Mouse (Mus musculus): Measurements from ENCODE around the gene Taar2. TPM values are rescaled to one million over a fixed set of nuclear protein-coding genes. Genes with fewer than 3 reads are reported as not detected.

The Taar2 gene
- total RNA-seq (2021), result not detected
- long read RNA-seq, experiment 1, result 0 reads
- long read RNA-seq, experiment 2, result 0 reads

DNA sequence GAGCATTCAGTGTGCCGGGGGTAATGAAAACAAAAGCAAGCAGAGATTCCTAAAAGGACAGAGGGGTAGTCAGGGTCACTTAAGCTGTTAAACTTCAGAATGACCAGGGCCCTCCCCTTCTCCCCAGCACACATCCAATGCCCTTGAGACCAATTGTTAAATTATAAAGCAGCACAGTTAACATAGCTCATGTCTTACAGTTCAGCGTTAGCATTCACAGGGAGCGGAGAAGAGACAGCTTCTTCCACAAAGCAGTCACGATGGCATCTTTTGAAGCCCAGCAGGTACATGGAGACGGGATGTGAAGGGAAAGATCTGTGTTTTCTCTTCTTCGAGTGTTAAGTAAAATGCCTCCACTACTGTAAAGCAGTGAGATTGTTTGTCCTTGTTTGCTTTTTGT, at the start of gene Taar2:
Gene Taar2 (plus strand): TSS at position 261 of the 400 bp plus-strand sequence.
- no peak for DNase-seq (ENCODE audit: extremely low spot score in 1 of 2, low spot score in 2 of 2)
- no peak for TF ChIP-seq CTCF (IDR thresholded peaks at IDR 0.05)
- no peak within 1 kb of the TSS for H3K4me3 ChIP-seq
- H3K27ac ChIP-seq, result no peak within 1 kb of the TSS
- intact Hi-C loops (cut with DNase I), result no loop called here

DNA sequence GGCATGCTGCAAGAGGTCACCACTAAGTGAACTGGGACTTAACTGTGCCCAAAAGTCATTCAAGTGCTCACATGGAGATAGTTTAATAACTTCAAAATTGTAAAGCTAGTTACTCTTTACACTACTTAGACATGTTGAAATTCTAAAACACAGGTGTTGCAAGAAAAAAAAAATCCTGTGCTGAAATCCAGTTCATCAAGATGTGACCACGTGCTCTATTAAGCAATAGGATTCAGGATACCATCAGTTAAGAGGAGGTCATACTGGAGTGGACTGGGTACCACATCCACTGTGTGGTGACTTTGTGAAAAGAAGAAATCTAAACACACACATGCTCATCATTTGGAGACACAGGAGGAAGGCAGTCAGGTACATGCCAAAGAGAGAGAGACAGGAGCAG, 45.4 kb upstream of the Taar2 start:
- Histone ChIP-seq H3K4me3 (no peak overlapping the region), H3K27ac (no peak overlapping the region)
- intact Hi-C loops (cut with DNase I), result no loop called here
- DNase-seq (ENCODE audit: extremely low spot score in 1 of 2, low spot score in 2 of 2), result no peak
- TF ChIP-seq CTCF (IDR thresholded peaks at IDR 0.05), result no peak

DNA sequence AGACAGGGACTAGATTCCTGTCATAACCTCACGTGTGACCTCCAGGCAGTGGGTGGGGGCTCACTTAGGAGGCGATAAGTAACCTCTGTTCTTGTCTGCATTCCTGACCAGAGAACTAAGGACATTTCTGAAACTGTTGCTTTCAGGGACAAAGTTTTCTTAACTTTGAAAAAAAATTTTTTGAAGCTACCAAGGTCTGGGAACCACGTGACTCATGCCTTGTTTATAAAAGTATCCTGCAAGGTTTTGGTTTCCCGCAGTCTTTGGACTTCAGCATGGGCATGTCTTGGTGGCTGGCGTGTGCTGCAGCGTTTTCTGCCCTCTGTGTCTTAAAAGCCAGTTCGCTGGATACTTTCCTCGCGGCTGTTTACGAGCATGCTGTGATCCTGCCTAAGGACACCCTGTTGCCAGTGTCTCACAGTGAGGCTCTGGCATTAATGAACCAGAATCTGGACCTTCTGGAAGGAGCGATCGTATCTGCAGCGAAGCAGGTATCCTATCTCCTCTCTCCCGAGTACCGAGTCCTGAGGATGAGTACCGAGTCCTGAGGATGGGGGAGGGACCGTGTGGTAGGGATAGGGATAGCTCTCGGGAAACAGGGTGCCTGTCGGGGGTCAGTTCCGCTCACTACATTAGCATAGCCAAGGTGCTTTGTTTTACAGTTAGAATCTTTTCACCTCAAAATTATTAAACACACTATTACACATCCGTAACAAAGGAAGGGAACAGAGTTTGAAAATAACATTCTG, 43.6 kb upstream of the Taar2 start, which contains the start of gene Vnn1:
Gene Vnn1 (plus strand): TSS at position 88 of the 749 bp plus-strand sequence.
- peak within 1 kb of the TSS; percentile 17 for H3K4me3 ChIP-seq
- no peak for TF ChIP-seq CTCF (IDR thresholded peaks at IDR 0.05)
- no peak for DNase-seq (ENCODE audit: extremely low spot score in 1 of 2, low spot score in 2 of 2)
- no peak within 1 kb of the TSS for H3K27ac ChIP-seq
- intact Hi-C loops (cut with DNase I), result no loop called here

DNA sequence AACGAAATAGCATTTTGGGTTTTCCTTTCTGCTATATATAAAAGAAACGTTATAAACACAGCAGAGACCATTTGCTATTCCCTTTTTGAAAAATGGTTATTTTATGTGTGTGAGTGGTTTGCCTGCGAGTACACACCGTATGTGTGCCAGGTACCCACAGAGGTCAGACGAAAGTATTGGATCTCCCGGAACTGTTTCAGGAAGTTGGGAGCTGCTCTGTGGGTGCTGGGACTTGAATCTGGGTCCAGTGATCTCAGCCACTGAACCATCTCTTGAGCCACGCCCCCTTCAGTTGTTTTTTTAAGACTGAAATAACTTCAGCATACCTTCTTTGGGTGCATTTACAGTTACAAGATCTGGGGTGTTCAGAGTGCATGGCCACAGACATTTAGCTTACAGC, 43.0 kb upstream of the Taar2 start:
- no peak for DNase-seq (ENCODE audit: extremely low spot score in 1 of 2, low spot score in 2 of 2)
- no peak overlapping the region for H3K4me3 ChIP-seq
- TF ChIP-seq CTCF (IDR thresholded peaks at IDR 0.05), result no peak
- no peak overlapping the region for H3K27ac ChIP-seq
- intact Hi-C loops (cut with DNase I), result no loop called here

DNA sequence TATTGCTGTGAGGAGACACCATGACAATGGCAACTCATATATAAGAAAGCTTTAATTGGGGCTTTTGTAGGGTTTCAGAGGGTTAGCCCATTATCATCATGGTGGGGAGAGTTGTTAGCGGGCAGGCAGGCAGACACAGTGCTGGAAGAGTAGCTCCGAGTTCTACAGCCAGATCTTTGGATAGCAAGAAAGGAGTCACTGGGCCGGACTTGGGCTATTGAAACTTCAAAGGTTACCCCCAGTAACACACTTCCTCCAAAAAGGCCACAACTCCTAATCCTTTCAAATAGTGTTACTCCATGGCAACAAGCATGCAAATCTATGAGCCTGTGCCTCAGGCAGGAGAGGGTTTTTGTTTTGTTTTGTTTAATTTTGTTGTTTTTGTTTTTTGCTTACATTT, 37.3 kb upstream of the Taar2 start:
- intact Hi-C loops (cut with DNase I), result no loop called here
- TF ChIP-seq CTCF (IDR thresholded peaks at IDR 0.05), result no peak
- Histone ChIP-seq H3K4me3 (no peak overlapping the region), H3K27ac (no peak overlapping the region)
- DNase-seq (ENCODE audit: extremely low spot score in 1 of 2, low spot score in 2 of 2), result no peak

DNA sequence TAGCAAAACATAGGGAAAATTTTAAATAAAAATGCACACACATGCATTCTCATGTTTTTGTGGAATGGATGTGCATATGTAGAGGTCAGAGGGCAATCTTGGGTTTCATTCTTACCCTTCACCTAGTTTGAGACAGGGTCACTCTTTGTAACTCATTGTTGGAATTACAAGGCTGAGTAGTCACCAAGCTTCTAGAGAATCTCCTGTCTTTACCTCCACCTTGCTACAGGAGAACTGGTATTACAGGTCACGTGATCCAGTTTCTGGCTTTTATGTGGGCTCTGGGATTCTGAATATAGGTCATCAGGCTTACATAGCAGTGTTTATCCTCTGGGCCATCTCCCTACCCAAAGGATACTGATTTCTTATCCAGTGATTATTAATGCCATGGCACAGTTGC, 32.7 kb upstream of the Taar2 start:
- DNase-seq (ENCODE audit: extremely low spot score in 1 of 2, low spot score in 2 of 2), result no peak

DNA sequence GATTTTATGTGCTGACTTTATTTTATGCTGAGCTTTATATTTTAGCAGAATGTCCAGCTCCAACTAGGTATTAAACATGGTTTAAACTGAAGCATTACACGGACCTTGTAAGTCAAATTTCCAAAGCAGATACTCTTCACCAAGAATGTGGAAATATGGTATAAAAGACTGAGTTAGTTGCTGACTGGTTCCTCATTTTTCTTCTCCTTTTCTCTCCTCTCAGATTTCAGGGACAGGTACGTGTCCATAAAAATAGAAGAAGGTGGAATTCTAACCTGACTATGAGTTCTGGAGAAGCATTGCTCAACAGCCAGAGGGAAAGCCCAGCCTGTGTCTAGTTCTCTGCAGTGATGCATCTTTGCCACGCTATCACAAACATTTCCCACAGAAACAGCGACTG, 18.3 kb upstream of the Taar2 start, which contains the start of gene Taar1:
Gene Taar1 (plus strand): TSS at position 301 of the 400 bp plus-strand sequence.
- Histone ChIP-seq H3K4me3 (no peak within 1 kb of the TSS), H3K27ac (no peak within 1 kb of the TSS)
- TF ChIP-seq CTCF (IDR thresholded peaks at IDR 0.05), result no peak
- intact Hi-C loops (cut with DNase I), result no loop called here
- no peak for DNase-seq (ENCODE audit: extremely low spot score in 1 of 2, low spot score in 2 of 2)

More for the DNA sequence above, 32.7 kb upstream of the Taar2 start:
- no peak for TF ChIP-seq CTCF (IDR thresholded peaks at IDR 0.05)
- no peak overlapping the region for H3K27ac ChIP-seq
- intact Hi-C loops (cut with DNase I), result no loop called here
- H3K4me3 ChIP-seq, result no peak overlapping the region

DNA sequence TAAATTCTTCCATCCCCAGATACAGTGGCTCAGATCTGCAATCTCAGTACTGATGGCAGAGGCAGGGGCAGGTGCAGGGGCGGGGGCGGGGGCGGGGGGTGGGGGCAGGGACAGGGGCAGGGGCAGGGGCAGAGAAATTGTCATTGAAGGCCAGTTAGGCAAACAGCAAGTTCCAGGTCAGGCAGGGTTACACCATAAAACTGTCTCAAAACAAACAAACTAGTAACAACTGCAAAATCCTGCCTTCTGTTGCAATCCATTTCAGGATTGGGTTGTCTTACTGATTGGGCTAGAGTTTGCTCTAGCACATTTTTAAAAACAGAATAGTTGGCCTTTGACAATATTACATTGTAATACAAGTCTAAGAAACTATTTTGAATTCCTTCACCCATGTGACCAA, 15.9 kb upstream of the Taar2 start:
- TF ChIP-seq CTCF (IDR thresholded peaks at IDR 0.05), result no peak
- Histone ChIP-seq H3K4me3 (no peak overlapping the region), H3K27ac (no peak overlapping the region)
- DNase-seq (ENCODE audit: extremely low spot score in 1 of 2, low spot score in 2 of 2), result no peak
- intact Hi-C loops (cut with DNase I), result no loop called here

DNA sequence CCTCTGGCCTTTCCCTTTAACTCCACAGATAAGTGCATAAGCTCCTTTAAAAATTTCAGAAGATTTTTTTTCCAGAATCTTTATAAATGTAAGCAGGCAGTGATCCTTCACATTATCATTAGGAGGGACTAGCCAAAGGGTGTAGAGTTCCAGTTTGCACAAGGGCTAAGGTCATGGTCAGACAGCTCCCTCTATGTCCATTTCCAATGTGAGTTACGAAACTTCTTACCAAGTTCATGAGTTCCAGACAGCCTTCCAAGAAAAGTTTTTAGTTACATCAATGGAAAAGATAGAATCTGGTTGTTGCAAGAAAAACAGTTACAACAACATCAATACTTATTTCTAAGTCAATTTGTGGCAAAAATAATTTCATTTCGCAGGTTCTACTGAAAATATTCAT, 14.4 kb upstream of the Taar2 start:
- DNase-seq (ENCODE audit: extremely low spot score in 1 of 2, low spot score in 2 of 2), result no peak
- no peak overlapping the region for H3K4me3 ChIP-seq
- TF ChIP-seq CTCF (IDR thresholded peaks at IDR 0.05), result no peak
- intact Hi-C loops (cut with DNase I), result no loop called here
- H3K27ac ChIP-seq, result no peak overlapping the region

DNA sequence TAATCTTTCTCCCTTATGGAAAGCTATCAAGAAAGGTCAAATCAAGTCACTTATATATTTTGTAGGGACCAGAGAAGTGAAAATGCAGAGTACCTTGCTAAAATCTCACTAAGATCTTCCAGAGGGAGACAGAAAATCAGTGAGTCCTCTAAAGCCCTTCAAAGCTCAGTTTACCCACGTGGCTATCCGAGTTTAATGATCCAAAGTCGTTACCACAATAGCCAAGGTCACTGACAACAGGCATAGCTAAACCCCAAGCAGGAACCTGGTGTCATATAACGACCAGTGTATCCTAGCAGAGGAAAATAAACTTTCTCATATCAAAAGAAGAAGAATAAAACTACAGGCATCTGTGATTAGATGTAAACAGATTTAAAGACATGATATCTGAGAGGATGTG, 759 bp upstream of the Taar2 start:
- H3K27ac ChIP-seq, result no peak overlapping the region
- intact Hi-C loops (cut with DNase I), result no loop called here
- no peak for TF ChIP-seq CTCF (IDR thresholded peaks at IDR 0.05)

DNA sequence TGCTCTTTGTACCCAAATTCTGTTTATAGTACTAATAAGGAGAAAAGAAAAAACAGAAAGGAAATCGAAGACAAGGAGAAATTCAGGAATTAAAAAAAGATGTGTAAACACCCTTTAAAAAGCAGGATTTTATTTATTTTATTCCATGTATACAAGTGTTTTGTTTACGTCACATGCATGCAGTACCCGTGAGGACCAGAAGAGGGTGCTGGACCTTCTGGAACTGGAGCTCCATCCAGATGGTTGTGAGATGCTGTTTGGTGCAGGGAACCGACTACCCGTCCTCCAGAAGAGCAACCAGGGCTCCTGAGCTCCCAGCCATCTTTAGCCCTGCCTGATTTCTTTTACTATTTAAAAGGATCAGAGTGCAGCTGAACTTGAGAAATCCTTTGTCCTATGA, 4.1 kb downstream of the Taar2 start:
- H3K4me3 ChIP-seq, result no peak overlapping the region
- peak; percentile 34 for TF ChIP-seq CTCF (IDR thresholded peaks at IDR 0.05)
- intact Hi-C loops (cut with DNase I), result no loop called here
- DNase-seq (ENCODE audit: extremely low spot score in 1 of 2, low spot score in 2 of 2), result no peak
- H3K27ac ChIP-seq, result no peak overlapping the region

More for the DNA sequence above, 759 bp upstream of the Taar2 start:
- DNase-seq (ENCODE audit: extremely low spot score in 1 of 2, low spot score in 2 of 2), result no peak
- no peak overlapping the region for H3K4me3 ChIP-seq

DNA sequence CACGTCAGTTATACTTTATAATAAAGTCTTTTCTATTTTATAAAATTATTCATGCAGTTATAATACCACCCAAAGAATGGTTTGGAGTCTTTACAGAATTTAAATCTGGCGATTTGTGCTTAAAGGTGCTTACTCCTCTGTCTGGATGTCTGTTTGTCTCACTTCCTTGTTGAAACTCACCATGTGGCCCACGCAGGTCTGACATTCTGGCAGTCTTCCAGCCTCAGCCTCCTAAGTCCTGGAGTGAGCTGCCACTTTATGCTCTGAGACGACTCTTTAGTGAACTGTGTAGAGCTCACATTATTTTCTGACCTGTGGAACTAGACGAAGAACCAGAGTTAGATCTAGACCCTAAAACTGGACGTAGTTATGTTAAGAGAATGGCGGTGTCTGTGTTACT, 9.7 kb downstream of the Taar2 start:
- no peak for TF ChIP-seq CTCF (IDR thresholded peaks at IDR 0.05)
- intact Hi-C loops (cut with DNase I), result no loop called here
- H3K4me3 ChIP-seq, result no peak overlapping the region
- no peak overlapping the region for H3K27ac ChIP-seq
- DNase-seq (ENCODE audit: extremely low spot score in 1 of 2, low spot score in 2 of 2), result no peak

DNA sequence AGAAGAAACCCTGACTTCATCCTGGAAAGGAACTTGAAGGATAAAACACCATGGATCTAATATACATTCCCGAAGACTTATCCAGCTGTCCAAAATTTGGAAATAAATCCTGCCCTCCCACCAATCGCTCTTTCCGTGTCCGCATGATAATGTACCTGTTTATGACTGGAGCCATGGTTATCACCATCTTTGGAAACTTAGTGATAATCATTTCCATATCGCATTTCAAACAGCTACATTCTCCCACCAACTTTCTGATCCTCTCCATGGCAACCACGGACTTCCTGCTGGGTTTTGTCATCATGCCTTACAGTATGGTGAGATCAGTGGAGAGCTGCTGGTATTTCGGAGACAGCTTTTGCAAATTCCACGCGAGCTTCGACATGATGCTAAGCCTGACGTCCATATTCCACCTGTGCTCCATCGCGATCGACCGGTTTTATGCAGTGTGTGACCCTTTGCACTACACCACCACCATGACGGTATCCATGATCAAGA, 11.2 kb downstream of the Taar2 start, which contains the start of gene Taar3:
Gene Taar3 (plus strand): TSS at position 51 of the 498 bp plus-strand sequence.
- H3K27ac ChIP-seq, result no peak within 1 kb of the TSS
- H3K4me3 ChIP-seq, result no peak within 1 kb of the TSS
- TF ChIP-seq CTCF (IDR thresholded peaks at IDR 0.05), result no peak
- intact Hi-C loops (cut with DNase I), result no loop called here
- no peak for DNase-seq (ENCODE audit: extremely low spot score in 1 of 2, low spot score in 2 of 2)
